12 mouse cellular contexts compared by ENCODE assay signal in the genomic region with DNA sequence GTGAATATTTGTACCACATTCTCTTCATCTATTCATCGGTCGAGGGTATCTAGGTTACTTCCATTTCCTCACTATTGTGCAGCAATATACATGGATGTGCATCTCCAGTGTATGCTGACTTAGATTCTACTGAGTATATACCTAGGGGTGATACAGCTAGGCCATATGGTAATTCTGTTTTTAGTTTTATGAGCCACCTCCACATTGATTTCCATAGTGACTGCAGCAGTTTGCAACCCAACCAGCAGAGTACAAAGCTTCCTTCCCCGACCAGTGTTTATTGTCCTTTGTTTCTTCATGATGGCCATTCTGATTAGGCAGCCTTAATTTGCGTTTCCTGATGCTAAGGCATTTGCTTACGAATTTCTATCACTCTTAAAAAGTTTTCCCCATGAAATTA.
"Had no signal": no experiment of that assay in that cellular context is flagged by ENCODE, and none has a peak within 500 bp of the region (broad histone marks: within the 10 kb centered on the region; RNA-seq: fewer than 3 reads in every experiment).

No protein-coding gene starts in this region.

- DNase-seq: kidney, adult 18-20 months; kidney, adult 9 months; kidney, postnatal 25 days; liver, embryonic 13.5 days; lung, adult 2 months; lung, postnatal 14 days; lung, postnatal 4 days; midbrain, embryonic 14.5 days; right cerebral cortex, postnatal 25 days; spleen, adult 18-20 months; thymus, adult 18-20 months; thymus, postnatal 36 days had no signal
